Mouse (Mus musculus): Measurements from ENCODE around the gene Ankzf1. TPM values are rescaled to one million over a fixed set of nuclear protein-coding genes. Genes with fewer than 3 reads are reported as not detected.

Gene Ankzf1
- polyA plus RNA-seq, 1 experiment from 2014 or later = 18.2 TPM

GRCm38 (mm10) chr1:75159540-75160255 lies 32.3 kb upstream of the Ankzf1 start:
- WGBS = 77% methylated on average over 5 of the region's 5 CpGs
- Histone ChIP-seq H3K36me3 (ENCODE audit: control insufficient read depth, insufficient read depth, low read length) (no peaks in the 10 kb centered on the region), H3K4me2 (ENCODE audit: low read depth) (no peak overlapping the region), H3K27ac (ENCODE audit: low read depth, low read length) (no peak overlapping the region), H3K9ac (ENCODE audit: low read length) (no peak overlapping the region), H3K4me3 (ENCODE audit: low read depth, low read length) (no peak overlapping the region), H3K27me3 (ENCODE audit: control insufficient read depth, insufficient read depth, low read length) (no peaks in the 10 kb centered on the region), H3K4me1 (ENCODE audit: control insufficient read depth, insufficient read depth, low read length) (no peaks in the 10 kb centered on the region), H3K9me3 (ENCODE audit: control insufficient read depth, low read length) (no peaks in the 10 kb centered on the region)
- no peak for DNase-seq (ENCODE audit: low spot score)
- ATAC-seq (ENCODE audit: insufficient read depth, low FRiP score, low TSS enrichment) = no peak

GRCm38 (mm10) chr1:75160256-75160617 lies 31.7 kb upstream of the Ankzf1 start:
- Histone ChIP-seq H3K9me3 (ENCODE audit: control insufficient read depth, low read length) (no peaks in the 10 kb centered on the region), H3K4me2 (ENCODE audit: low read depth) (no peak overlapping the region), H3K36me3 (ENCODE audit: control insufficient read depth, insufficient read depth, low read length) (no peaks in the 10 kb centered on the region), H3K4me3 (ENCODE audit: low read depth, low read length) (no peak overlapping the region), H3K4me1 (ENCODE audit: control insufficient read depth, insufficient read depth, low read length) (no peaks in the 10 kb centered on the region), H3K9ac (ENCODE audit: low read length) (no peak overlapping the region), H3K27ac (ENCODE audit: low read depth, low read length) (no peak overlapping the region), H3K27me3 (ENCODE audit: control insufficient read depth, insufficient read depth, low read length) (no peaks in the 10 kb centered on the region)
- no peak for ATAC-seq (ENCODE audit: insufficient read depth, low FRiP score, low TSS enrichment)
- DNase-seq (ENCODE audit: low spot score) = no peak
- 87% methylated on average over 4 of the region's 4 CpGs for whole genome bisulfite sequencing

GRCm38 (mm10) chr1:75168093-75168471 lies 23.9 kb upstream of the Ankzf1 start:
- no peak overlapping the region for H3K27ac ChIP-seq (ENCODE audit: low read depth, low read length)

GRCm38 (mm10) chr1:75168472-75169464 lies 23.2 kb upstream of the Ankzf1 start, which contains the start of gene Zfand2b:
Zfand2b (plus strand) TSS chr1:75168646.
- Histone ChIP-seq H3K4me3 (ENCODE audit: low read depth, low read length) (peak within 1 kb of the TSS; percentile 55), H3K9ac (ENCODE audit: low read length) (peak within 1 kb of the TSS; percentile 54), H3K4me1 (ENCODE audit: control insufficient read depth, insufficient read depth, low read length) (peaks cover 8% of the 10 kb centered on the region; the same call in 1 of the 2 replicates), H3K27ac (ENCODE audit: low read depth, low read length) (no peak within 1 kb of the TSS), H3K4me2 (ENCODE audit: low read depth) (peak within 1 kb of the TSS; percentile 64), H3K9me3 (ENCODE audit: control insufficient read depth, low read length) (no peaks in the 10 kb centered on the region), H3K36me3 (ENCODE audit: control insufficient read depth, insufficient read depth, low read length) (peaks cover 18% of the 10 kb centered on the region), H3K27me3 (ENCODE audit: control insufficient read depth, insufficient read depth, low read length) (no peaks in the 10 kb centered on the region)
- ATAC-seq (ENCODE audit: insufficient read depth, low FRiP score, low TSS enrichment) (peak; percentile 98), DNase-seq (ENCODE audit: low spot score) (peak; percentile 98)
- WGBS = under 1% methylated on average over 57 of the region's 59 CpGs

More at GRCm38 (mm10) chr1:75168093-75168471, 23.9 kb upstream of the Ankzf1 start:
- Histone ChIP-seq H3K9me3 (ENCODE audit: control insufficient read depth, low read length) (no peaks in the 10 kb centered on the region), H3K27me3 (ENCODE audit: control insufficient read depth, insufficient read depth, low read length) (no peaks in the 10 kb centered on the region), H3K4me3 (ENCODE audit: low read depth, low read length) (peak overlapping the region; percentile 55), H3K36me3 (ENCODE audit: control insufficient read depth, insufficient read depth, low read length) (peaks cover 11% of the 10 kb centered on the region), H3K4me2 (ENCODE audit: low read depth) (peak overlapping the region; percentile 64), H3K9ac (ENCODE audit: low read length) (peak overlapping the region; percentile 20; the same call in 1 of the 2 replicates), H3K4me1 (ENCODE audit: control insufficient read depth, insufficient read depth, low read length) (peaks cover 8% of the 10 kb centered on the region; the same call in 1 of the 2 replicates)
- WGBS = 11% methylated on average over 7 of the region's 7 CpGs
- DNase-seq (ENCODE audit: low spot score) (no peak), ATAC-seq (ENCODE audit: insufficient read depth, low FRiP score, low TSS enrichment) (peak; percentile 21)

GRCm38 (mm10) chr1:75179334-75180104 lies 12.4 kb upstream of the Ankzf1 start:
- no peak for DNase-seq (ENCODE audit: low spot score)
- WGBS = 12% methylated on average over 23 of the region's 23 CpGs

GRCm38 (mm10) chr1:75180105-75180590 lies 11.8 kb upstream of the Ankzf1 start, which contains the start of gene Abcb6:
Abcb6 (minus strand) TSS chr1:75180392.
- ATAC-seq (ENCODE audit: insufficient read depth, low FRiP score, low TSS enrichment) (peak; percentile 90), DNase-seq (ENCODE audit: low spot score) (peak; percentile 92)
- Histone ChIP-seq H3K9me3 (ENCODE audit: control insufficient read depth, low read length) (no peaks in the 10 kb centered on the region), H3K9ac (ENCODE audit: low read length) (peak within 1 kb of the TSS; percentile 76), H3K36me3 (ENCODE audit: control insufficient read depth, insufficient read depth, low read length) (peaks cover 16% of the 10 kb centered on the region), H3K4me2 (ENCODE audit: low read depth) (peak within 1 kb of the TSS; percentile 100), H3K4me3 (ENCODE audit: low read depth, low read length) (peak within 1 kb of the TSS; percentile 52), H3K27ac (ENCODE audit: low read depth, low read length) (peak within 1 kb of the TSS; percentile 44; the same call in 1 of the 2 replicates), H3K4me1 (ENCODE audit: control insufficient read depth, insufficient read depth, low read length) (peaks cover 7% of the 10 kb centered on the region), H3K27me3 (ENCODE audit: control insufficient read depth, insufficient read depth, low read length) (no peaks in the 10 kb centered on the region)
- WGBS = under 1% methylated on average over 31 of the region's 31 CpGs

More at GRCm38 (mm10) chr1:75179334-75180104, 12.4 kb upstream of the Ankzf1 start:
- peak overlapping the region; percentile 100 for H3K4me2 ChIP-seq (ENCODE audit: low read depth)
- peaks cover 12% of the 10 kb centered on the region for H3K36me3 ChIP-seq (ENCODE audit: control insufficient read depth, insufficient read depth, low read length)
- H3K4me3 ChIP-seq (ENCODE audit: low read depth, low read length) = peak overlapping the region; percentile 52
- H3K4me1 ChIP-seq (ENCODE audit: control insufficient read depth, insufficient read depth, low read length) = peaks cover 7% of the 10 kb centered on the region
- H3K9me3 ChIP-seq (ENCODE audit: control insufficient read depth, low read length) = no peaks in the 10 kb centered on the region
- H3K27ac ChIP-seq (ENCODE audit: low read depth, low read length) = peak overlapping the region; percentile 44; the same call in 1 of the 2 replicates
- peak overlapping the region; percentile 76 for H3K9ac ChIP-seq (ENCODE audit: low read length)
- peak; percentile 14; the same call in 1 of the 2 replicates for ATAC-seq (ENCODE audit: insufficient read depth, low FRiP score, low TSS enrichment)
- no peaks in the 10 kb centered on the region for H3K27me3 ChIP-seq (ENCODE audit: control insufficient read depth, insufficient read depth, low read length)

GRCm38 (mm10) chr1:75180741-75181140 lies 11.2 kb upstream of the Ankzf1 start:
- ATAC-seq (ENCODE audit: insufficient read depth, low FRiP score, low TSS enrichment) (0 out of 2 replicates have a peak, but pooled peaks have one; percentile 12), DNase-seq (ENCODE audit: low spot score) (no peak)
- 35% methylated on average over 6 of the region's 7 CpGs for WGBS

More at GRCm38 (mm10) chr1:75180741-75181140, 11.2 kb upstream of the Ankzf1 start:
- Histone ChIP-seq H3K27ac (ENCODE audit: low read depth, low read length) (no peak overlapping the region), H3K4me1 (ENCODE audit: control insufficient read depth, insufficient read depth, low read length) (peaks cover 7% of the 10 kb centered on the region), H3K27me3 (ENCODE audit: control insufficient read depth, insufficient read depth, low read length) (no peaks in the 10 kb centered on the region), H3K4me3 (ENCODE audit: low read depth, low read length) (no peak overlapping the region), H3K9ac (ENCODE audit: low read length) (no peak overlapping the region), H3K36me3 (ENCODE audit: control insufficient read depth, insufficient read depth, low read length) (peaks cover 12% of the 10 kb centered on the region), H3K4me2 (ENCODE audit: low read depth) (peak overlapping the region; percentile 100), H3K9me3 (ENCODE audit: control insufficient read depth, low read length) (no peaks in the 10 kb centered on the region)

Data from neural tube, embryonic 11.5 days (tissue).